Mouse (Mus musculus): Measurements from ENCODE around the gene Serpina3f. TPM values are rescaled to one million over a fixed set of nuclear protein-coding genes. Genes with fewer than 3 reads are reported as not detected.

Serpina3f gene
- polyA plus RNA-seq, 1 experiment from 2014 or later = not detected

DNA sequence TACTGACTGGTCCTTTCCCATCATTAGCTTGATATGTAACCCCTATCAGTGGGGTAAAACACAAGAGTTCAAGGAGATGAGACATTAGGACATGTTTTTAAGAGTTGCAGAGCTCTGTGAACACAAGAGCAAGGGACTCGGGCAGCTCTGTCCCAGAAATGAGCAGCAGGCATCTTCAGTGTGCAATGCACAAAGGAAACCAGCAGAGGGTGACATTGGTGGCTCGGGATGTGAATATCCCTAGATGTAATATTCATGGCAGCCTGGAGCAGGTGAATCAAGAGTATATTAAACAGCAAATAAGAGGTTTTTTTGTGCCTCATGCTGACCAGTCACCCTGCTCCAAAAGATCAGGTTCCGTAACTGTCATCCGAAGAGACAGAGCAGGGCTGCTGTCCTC, 5.2 kb upstream of the Serpina3f start:
- no peak for DNase-seq (ENCODE audit: low spot score)
- Histone ChIP-seq H3K36me3 (ENCODE audit: control insufficient read depth, insufficient read depth, low read length) (no peaks in the 10 kb centered on the region), H3K27me3 (ENCODE audit: control insufficient read depth, insufficient read depth, low read length) (no peaks in the 10 kb centered on the region), H3K4me2 (ENCODE audit: low read depth) (no peak overlapping the region), H3K9ac (ENCODE audit: low read length) (no peak overlapping the region), H3K4me1 (ENCODE audit: control insufficient read depth, insufficient read depth, low read length) (no peaks in the 10 kb centered on the region), H3K4me3 (ENCODE audit: low read depth, low read length) (no peak overlapping the region), H3K27ac (ENCODE audit: low read depth, low read length) (no peak overlapping the region), H3K9me3 (ENCODE audit: control insufficient read depth, low read length) (no peaks in the 10 kb centered on the region)
- no peak for ATAC-seq (ENCODE audit: insufficient read depth, low FRiP score, low TSS enrichment)
- 82% methylated on average over 4 of the region's 4 CpGs for WGBS

DNA sequence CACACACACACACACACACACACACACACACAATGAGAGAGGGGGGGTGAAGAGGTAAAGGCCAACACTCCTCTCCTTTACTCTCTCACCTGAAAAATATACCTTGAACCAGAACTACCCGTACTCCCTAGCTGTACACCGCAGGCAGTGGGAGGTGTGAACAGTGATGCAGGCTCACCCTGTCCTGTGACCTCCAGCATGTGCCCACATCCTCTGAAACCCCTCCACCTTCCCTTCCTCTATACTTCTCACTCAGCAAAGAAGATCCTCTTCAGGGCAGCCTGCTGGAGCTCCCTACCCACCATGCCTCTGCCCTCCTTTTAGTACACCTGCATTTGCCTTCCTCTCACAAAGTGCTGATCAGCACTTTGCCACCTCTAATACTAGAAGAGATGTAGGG, 4.5 kb upstream of the Serpina3f start:
- ATAC-seq (ENCODE audit: insufficient read depth, low FRiP score, low TSS enrichment) (no peak), DNase-seq (ENCODE audit: low spot score) (no peak)
- H3K36me3 ChIP-seq (ENCODE audit: control insufficient read depth, insufficient read depth, low read length) = no peaks in the 10 kb centered on the region
- H3K9me3 ChIP-seq (ENCODE audit: control insufficient read depth, low read length) = no peaks in the 10 kb centered on the region
- no peak overlapping the region for H3K4me2 ChIP-seq (ENCODE audit: low read depth)
- H3K4me3 ChIP-seq (ENCODE audit: low read depth, low read length) = no peak overlapping the region
- no peak overlapping the region for H3K9ac ChIP-seq (ENCODE audit: low read length)
- no peaks in the 10 kb centered on the region for H3K27me3 ChIP-seq (ENCODE audit: control insufficient read depth, insufficient read depth, low read length)
- H3K4me1 ChIP-seq (ENCODE audit: control insufficient read depth, insufficient read depth, low read length) = no peaks in the 10 kb centered on the region
- H3K27ac ChIP-seq (ENCODE audit: low read depth, low read length) = no peak overlapping the region
- 100% methylated on average over 2 of the region's 2 CpGs for WGBS

GRCm38 (mm10) chr12:104213689-104214444, 477 bp upstream of the Serpina3f start:
- H3K36me3 ChIP-seq (ENCODE audit: control insufficient read depth, insufficient read depth, low read length) = no peaks in the 10 kb centered on the region
- H3K4me2 ChIP-seq (ENCODE audit: low read depth) = no peak overlapping the region
- 73% methylated on average over 2 of the region's 2 CpGs for WGBS
- H3K27me3 ChIP-seq (ENCODE audit: control insufficient read depth, insufficient read depth, low read length) = no peaks in the 10 kb centered on the region
- DNase-seq (ENCODE audit: low spot score) (no peak), ATAC-seq (ENCODE audit: insufficient read depth, low FRiP score, low TSS enrichment) (no peak)
- no peak overlapping the region for H3K27ac ChIP-seq (ENCODE audit: low read depth, low read length)
- no peak overlapping the region for H3K9ac ChIP-seq (ENCODE audit: low read length)
- H3K4me3 ChIP-seq (ENCODE audit: low read depth, low read length) = no peak overlapping the region
- no peaks in the 10 kb centered on the region for H3K4me1 ChIP-seq (ENCODE audit: control insufficient read depth, insufficient read depth, low read length)
- no peaks in the 10 kb centered on the region for H3K9me3 ChIP-seq (ENCODE audit: control insufficient read depth, low read length)

DNA sequence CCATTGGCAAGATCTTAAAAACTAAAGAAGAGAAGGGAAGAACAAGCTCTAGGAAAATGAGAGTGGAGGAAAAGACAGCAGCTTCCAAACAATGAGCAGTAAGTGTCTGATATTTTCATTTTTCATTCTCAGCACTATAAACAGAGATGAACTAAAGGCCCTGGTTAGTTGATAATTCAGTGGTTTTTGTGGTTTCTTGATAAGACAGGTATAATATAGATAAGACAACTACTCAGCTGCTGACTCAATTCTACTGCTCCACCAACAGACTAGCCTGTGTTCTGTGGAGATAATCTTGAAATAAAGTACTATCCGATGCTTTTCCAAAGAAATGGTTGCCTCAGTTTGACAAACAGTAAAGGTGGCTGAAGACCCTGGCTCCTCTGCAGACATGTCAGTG, 905 bp downstream of the Serpina3f start:
- H3K27ac ChIP-seq (ENCODE audit: low read depth, low read length) = no peak overlapping the region
- no peak for ATAC-seq (ENCODE audit: insufficient read depth, low FRiP score, low TSS enrichment)
- H3K9me3 ChIP-seq (ENCODE audit: control insufficient read depth, low read length) = no peaks in the 10 kb centered on the region
- no peaks in the 10 kb centered on the region for H3K36me3 ChIP-seq (ENCODE audit: control insufficient read depth, insufficient read depth, low read length)
- H3K9ac ChIP-seq (ENCODE audit: low read length) = no peak overlapping the region
- H3K4me1 ChIP-seq (ENCODE audit: control insufficient read depth, insufficient read depth, low read length) = no peaks in the 10 kb centered on the region
- WGBS = 88% methylated on average over 1 of the region's 1 CpGs
- H3K4me2 ChIP-seq (ENCODE audit: low read depth) = no peak overlapping the region
- no peak for DNase-seq (ENCODE audit: low spot score)
- H3K27me3 ChIP-seq (ENCODE audit: control insufficient read depth, insufficient read depth, low read length) = no peaks in the 10 kb centered on the region
- no peak overlapping the region for H3K4me3 ChIP-seq (ENCODE audit: low read depth, low read length)

- WGBS = 69% methylated on average over 1 of the region's 1 CpGs
- no peak overlapping the region for H3K27ac ChIP-seq (ENCODE audit: low read depth, low read length)
- no peak for ATAC-seq (ENCODE audit: insufficient read depth, low FRiP score, low TSS enrichment)
These were observed 7.3 kb downstream of the Serpina3f start for GRCm38 (mm10) chr12:104221616-104222015.

DNA sequence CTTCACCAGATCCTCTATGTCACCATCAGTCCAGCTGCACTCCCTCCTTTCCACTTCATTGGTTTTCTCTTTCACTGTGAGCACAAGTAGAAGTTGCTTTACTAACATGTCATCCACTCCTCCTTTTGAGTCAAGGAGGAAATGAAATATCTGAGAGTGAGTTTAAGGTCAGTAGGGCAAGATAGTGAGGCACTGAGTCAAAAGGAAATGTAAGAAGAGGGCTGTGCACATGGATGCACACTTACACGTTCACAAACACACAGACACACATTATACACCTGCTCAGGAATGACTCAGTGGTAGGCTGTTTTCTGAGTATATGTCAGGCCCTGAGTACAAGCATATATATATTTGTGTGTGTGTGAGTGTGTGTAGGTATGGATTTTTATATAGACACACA, 9.3 kb downstream of the Serpina3f start:
- no peak for ATAC-seq (ENCODE audit: insufficient read depth, low FRiP score, low TSS enrichment)
- H3K4me1 ChIP-seq (ENCODE audit: control insufficient read depth, insufficient read depth, low read length) = no peaks in the 10 kb centered on the region
- no peak overlapping the region for H3K4me3 ChIP-seq (ENCODE audit: low read depth, low read length)
- H3K4me2 ChIP-seq (ENCODE audit: low read depth) = no peak overlapping the region
- H3K36me3 ChIP-seq (ENCODE audit: control insufficient read depth, insufficient read depth, low read length) = no peaks in the 10 kb centered on the region
- no peak overlapping the region for H3K9ac ChIP-seq (ENCODE audit: low read length)
- 77% methylated on average over 1 of the region's 1 CpGs for WGBS
- no peaks in the 10 kb centered on the region for H3K27me3 ChIP-seq (ENCODE audit: control insufficient read depth, insufficient read depth, low read length)
- H3K27ac ChIP-seq (ENCODE audit: low read depth, low read length) = no peak overlapping the region
- H3K9me3 ChIP-seq (ENCODE audit: control insufficient read depth, low read length) = no peaks in the 10 kb centered on the region
- no peak for DNase-seq (ENCODE audit: low spot score)

More at GRCm38 (mm10) chr12:104221616-104222015, 7.3 kb downstream of the Serpina3f start:
- Histone ChIP-seq H3K9ac (ENCODE audit: low read length) (no peak overlapping the region), H3K27me3 (ENCODE audit: control insufficient read depth, insufficient read depth, low read length) (no peaks in the 10 kb centered on the region), H3K4me2 (ENCODE audit: low read depth) (no peak overlapping the region), H3K4me3 (ENCODE audit: low read depth, low read length) (no peak overlapping the region), H3K9me3 (ENCODE audit: control insufficient read depth, low read length) (no peaks in the 10 kb centered on the region), H3K4me1 (ENCODE audit: control insufficient read depth, insufficient read depth, low read length) (no peaks in the 10 kb centered on the region), H3K36me3 (ENCODE audit: control insufficient read depth, insufficient read depth, low read length) (no peaks in the 10 kb centered on the region)
- DNase-seq (ENCODE audit: low spot score) = no peak

GRCm38 (mm10) chr12:104224598-104225300, 10.4 kb downstream of the Serpina3f start:
- Histone ChIP-seq H3K4me2 (ENCODE audit: low read depth) (no peak overlapping the region), H3K4me1 (ENCODE audit: control insufficient read depth, insufficient read depth, low read length) (no peaks in the 10 kb centered on the region), H3K27ac (ENCODE audit: low read depth, low read length) (no peak overlapping the region), H3K4me3 (ENCODE audit: low read depth, low read length) (no peak overlapping the region), H3K36me3 (ENCODE audit: control insufficient read depth, insufficient read depth, low read length) (no peaks in the 10 kb centered on the region), H3K9ac (ENCODE audit: low read length) (no peak overlapping the region), H3K27me3 (ENCODE audit: control insufficient read depth, insufficient read depth, low read length) (no peaks in the 10 kb centered on the region), H3K9me3 (ENCODE audit: control insufficient read depth, low read length) (no peaks in the 10 kb centered on the region)
- ATAC-seq (ENCODE audit: insufficient read depth, low FRiP score, low TSS enrichment) (no peak), DNase-seq (ENCODE audit: low spot score) (no peak)
- WGBS = 69% methylated on average over 7 of the region's 7 CpGs

- WGBS = 83% methylated on average over 2 of the region's 2 CpGs
- no peak for ATAC-seq (ENCODE audit: insufficient read depth, low FRiP score, low TSS enrichment)
These were observed 16.4 kb downstream of the Serpina3f start for GRCm38 (mm10) chr12:104230762-104231161.

DNA sequence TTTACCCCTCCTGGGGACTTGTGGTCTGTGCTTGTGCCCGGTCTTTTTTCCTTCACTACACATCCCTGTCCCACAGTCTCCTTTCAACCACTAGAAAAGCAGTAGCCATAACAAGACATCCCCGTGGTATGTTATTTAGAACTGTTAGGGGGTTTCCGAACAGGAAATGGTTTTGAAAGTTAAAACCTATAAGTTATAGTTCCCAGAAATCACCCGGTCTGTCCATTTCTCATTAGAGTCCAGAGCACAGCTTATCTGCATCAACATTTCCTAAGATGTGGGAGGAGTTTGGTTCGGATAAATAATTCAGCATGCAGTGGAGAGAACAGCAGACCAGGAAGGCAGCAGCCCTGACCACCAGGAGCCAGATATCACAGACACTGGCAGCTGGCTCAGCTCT, 21.6 kb downstream of the Serpina3f start, which contains the start of gene Serpina3g:
Serpina3g (plus strand) TSS at position 331 of the 400 bp plus-strand sequence.
- Histone ChIP-seq H3K36me3 (ENCODE audit: control insufficient read depth, insufficient read depth, low read length) (no peaks in the 10 kb centered on the region), H3K27me3 (ENCODE audit: control insufficient read depth, insufficient read depth, low read length) (no peaks in the 10 kb centered on the region), H3K27ac (ENCODE audit: low read depth, low read length) (no peak within 1 kb of the TSS), H3K9me3 (ENCODE audit: control insufficient read depth, low read length) (no peaks in the 10 kb centered on the region), H3K4me3 (ENCODE audit: low read depth, low read length) (no peak within 1 kb of the TSS), H3K4me2 (ENCODE audit: low read depth) (no peak within 1 kb of the TSS), H3K4me1 (ENCODE audit: control insufficient read depth, insufficient read depth, low read length) (no peaks in the 10 kb centered on the region), H3K9ac (ENCODE audit: low read length) (no peak within 1 kb of the TSS)
- 70% methylated on average over 5 of the region's 5 CpGs for WGBS
- ATAC-seq (ENCODE audit: insufficient read depth, low FRiP score, low TSS enrichment) (no peak), DNase-seq (ENCODE audit: low spot score) (no peak)

More at GRCm38 (mm10) chr12:104230762-104231161, 16.4 kb downstream of the Serpina3f start:
- H3K4me2 ChIP-seq (ENCODE audit: low read depth) = no peak overlapping the region
- H3K4me1 ChIP-seq (ENCODE audit: control insufficient read depth, insufficient read depth, low read length) = no peaks in the 10 kb centered on the region
- no peak overlapping the region for H3K9ac ChIP-seq (ENCODE audit: low read length)
- no peak overlapping the region for H3K4me3 ChIP-seq (ENCODE audit: low read depth, low read length)
- DNase-seq (ENCODE audit: low spot score) = no peak
- H3K36me3 ChIP-seq (ENCODE audit: control insufficient read depth, insufficient read depth, low read length) = no peaks in the 10 kb centered on the region
- no peaks in the 10 kb centered on the region for H3K27me3 ChIP-seq (ENCODE audit: control insufficient read depth, insufficient read depth, low read length)
- no peak overlapping the region for H3K27ac ChIP-seq (ENCODE audit: low read depth, low read length)
- no peaks in the 10 kb centered on the region for H3K9me3 ChIP-seq (ENCODE audit: control insufficient read depth, low read length)
